Mouse (Mus musculus) E14TG2a.4 (cell line): ENCODE data around the gene Kirrel.

Source experiments
- CTCF ChIP-seq: conservative IDR thresholded peaks from 2 replicates; pipeline ENCODE4 v1.5.1; 2014; ENCODE audit warnings: low read length
- NANOG ChIP-seq: IDR thresholded peaks from 2 replicates; pipeline ENCODE4 v1.6.1; 2014; ENCODE audit warnings: borderline replicate concordance, low read length, mixed read lengths
- POU5F1 ChIP-seq: IDR thresholded peaks from 2 replicates; pipeline ENCODE4 v1.6.1; 2014; ENCODE audit warnings: low read length, borderline replicate concordance

DNA sequence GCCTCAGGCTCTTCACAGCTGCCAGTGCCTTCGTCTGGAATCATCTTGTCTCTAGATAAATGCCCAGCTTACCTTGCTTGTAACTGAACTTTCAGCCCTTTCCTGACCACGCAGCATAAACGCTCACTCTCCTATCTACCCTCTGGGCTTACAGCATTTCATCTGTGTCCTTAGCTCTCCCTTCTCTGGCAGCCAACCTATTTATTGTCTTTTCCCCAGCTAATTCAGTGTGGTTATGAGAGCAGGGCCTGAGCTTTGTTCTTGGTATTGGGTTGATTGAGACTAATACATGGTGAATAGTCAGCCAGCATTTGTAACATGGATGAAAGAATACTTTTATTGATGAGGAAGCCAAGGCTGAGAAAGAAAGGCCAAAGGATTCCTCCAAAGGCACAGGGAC, 102.4 kb downstream of the Kirrel start:
- TF ChIP-seq CTCF (no peak), NANOG (no peak), POU5F1 (no peak)
